Mouse (Mus musculus): ENCODE results near the gene Rgma. TPM values are rescaled to one million over a fixed set of nuclear protein-coding genes. Genes with fewer than 3 reads are reported as not detected.
A peak's percentile ranks its signal among the peaks of the same experiment; 100 is the strongest.

Rgma gene
- polyA plus RNA-seq, 1 experiment from 2014 or later, result 42.3 TPM

DNA sequence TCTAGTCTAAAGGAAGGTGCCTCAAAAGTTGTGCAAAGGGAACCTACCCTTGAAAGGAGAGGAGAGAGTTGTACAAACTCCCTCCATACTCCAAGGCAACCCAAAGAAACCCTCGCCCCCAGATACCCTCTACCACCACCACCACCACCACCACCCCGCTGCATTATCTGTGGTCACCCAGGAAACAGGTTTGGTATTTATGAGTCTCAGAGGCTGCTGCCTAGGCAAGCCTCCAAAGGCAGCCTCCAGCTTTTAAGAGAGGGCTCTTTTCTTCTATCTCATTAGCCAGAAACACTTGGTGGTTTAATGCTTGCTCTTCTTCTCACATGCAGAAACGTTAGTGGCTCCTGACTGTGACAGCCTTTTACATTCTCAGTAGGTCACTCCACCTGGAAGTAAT, 31.5 kb upstream of the Rgma start:
- Histone ChIP-seq H3K4me3 (replicated peaks) (no peak overlapping the region), H3K27me3 (no peaks in the 10 kb centered on the region), H3K4me1 (peaks cover 14% of the 10 kb centered on the region), H3K4me2 (no peak overlapping the region), H3K9me3 (no peaks in the 10 kb centered on the region), H3K36me3 (replicated peaks) (no peaks in the 10 kb centered on the region), H3K27ac (peak overlapping the region; percentile 25; the same call in 1 of the 2 replicates), H3K9ac (no peak overlapping the region)
- no peak for ATAC-seq (ENCODE audit: low FRiP score)
- WGBS, result 25% methylated on average over 3 of the region's 3 CpGs

DNA sequence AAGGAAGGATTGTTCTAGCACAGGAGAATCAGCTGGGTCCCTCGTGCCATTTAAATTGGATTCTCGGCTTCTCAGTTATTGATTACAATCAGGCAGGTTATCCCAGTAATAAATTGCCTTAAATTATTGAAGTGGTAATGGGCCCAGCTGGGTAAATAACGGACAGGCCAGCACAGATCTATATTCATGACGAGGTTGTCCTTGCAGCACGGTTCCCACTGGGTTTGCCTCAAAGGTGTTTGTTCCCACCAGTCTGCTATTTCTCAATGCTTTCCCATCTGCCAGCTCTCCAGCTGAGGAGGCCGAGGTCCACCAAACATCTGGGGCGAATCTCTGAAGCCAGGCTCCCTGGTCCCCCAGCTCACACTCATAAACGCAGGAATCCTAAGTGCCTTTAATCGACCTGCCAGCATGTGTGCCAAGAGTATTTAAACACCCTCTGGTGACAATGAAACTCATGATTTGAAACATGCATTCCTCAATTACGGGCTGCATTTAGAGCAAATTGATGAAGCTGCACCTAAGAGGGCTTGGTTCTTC, 26.7 kb upstream of the Rgma start:
- H3K9me3 ChIP-seq, result no peaks in the 10 kb centered on the region
- no peaks in the 10 kb centered on the region for H3K27me3 ChIP-seq
- no peaks in the 10 kb centered on the region for H3K36me3 ChIP-seq (replicated peaks)
- peaks cover 29% of the 10 kb centered on the region for H3K4me1 ChIP-seq
- ATAC-seq (ENCODE audit: low FRiP score), result no peak; the same call in 1 of the 2 replicates
- WGBS, result 60% methylated on average over 10 of the region's 10 CpGs
- H3K9ac ChIP-seq, result no peak overlapping the region
- no peak overlapping the region for H3K27ac ChIP-seq
- no peak overlapping the region for H3K4me2 ChIP-seq
- H3K4me3 ChIP-seq (replicated peaks), result no peak overlapping the region

DNA sequence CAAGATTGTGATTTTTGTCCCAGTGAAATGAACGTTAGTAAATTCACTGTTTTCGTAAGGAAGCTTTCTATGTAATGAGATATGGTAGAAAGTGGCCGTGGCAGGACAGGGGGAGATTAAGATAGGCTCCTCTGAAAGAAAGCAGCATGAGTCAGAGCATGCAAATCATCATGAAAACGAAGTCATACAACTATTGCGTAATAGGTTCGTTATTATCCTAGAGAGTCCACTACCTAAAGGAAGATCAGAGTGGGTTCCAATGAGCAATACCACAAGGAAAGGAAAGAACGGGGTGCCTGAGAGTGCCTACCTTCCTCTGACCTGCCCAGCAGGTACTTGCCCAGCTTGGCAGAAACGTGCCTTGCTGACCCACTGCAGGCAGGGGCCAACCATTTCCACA, 26.2 kb upstream of the Rgma start:
- no peak for ATAC-seq (ENCODE audit: low FRiP score)
- H3K27ac ChIP-seq, result no peak overlapping the region
- H3K36me3 ChIP-seq (replicated peaks), result no peaks in the 10 kb centered on the region
- H3K9ac ChIP-seq, result no peak overlapping the region
- no peak overlapping the region for H3K4me2 ChIP-seq
- 75% methylated on average over 8 of the region's 8 CpGs for WGBS
- no peak overlapping the region for H3K4me3 ChIP-seq (replicated peaks)
- peaks cover 29% of the 10 kb centered on the region for H3K4me1 ChIP-seq
- H3K27me3 ChIP-seq, result no peaks in the 10 kb centered on the region
- no peaks in the 10 kb centered on the region for H3K9me3 ChIP-seq

DNA sequence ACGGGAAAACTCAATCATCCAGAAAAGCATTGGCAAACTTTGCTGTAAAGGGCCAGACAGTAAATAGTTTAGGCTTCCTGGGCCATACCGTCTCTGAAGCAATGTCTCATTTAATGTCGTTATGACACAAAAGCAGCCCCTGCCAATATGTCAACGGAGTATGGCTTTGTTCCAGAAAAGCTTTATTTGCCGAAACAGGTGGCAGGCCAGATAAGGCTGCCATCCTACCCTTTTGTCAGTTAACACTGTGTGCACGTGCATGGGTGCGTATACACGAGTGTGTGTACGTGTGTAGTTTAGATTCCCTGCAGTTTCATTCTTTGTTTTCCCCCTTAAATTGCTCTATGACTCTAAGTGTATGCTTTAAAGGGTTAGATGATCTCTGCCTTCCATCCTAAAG, 20.1 kb upstream of the Rgma start:
- ATAC-seq (ENCODE audit: low FRiP score), result no peak
- H3K36me3 ChIP-seq (replicated peaks), result no peaks in the 10 kb centered on the region
- no peaks in the 10 kb centered on the region; the same call in none of the 2 replicates for H3K27me3 ChIP-seq
- no peak overlapping the region for H3K9ac ChIP-seq
- H3K9me3 ChIP-seq, result no peaks in the 10 kb centered on the region
- H3K4me2 ChIP-seq, result no peak overlapping the region
- H3K4me1 ChIP-seq, result peaks cover 31% of the 10 kb centered on the region
- H3K27ac ChIP-seq, result 0 out of 2 replicates have a peak overlapping the region, but pooled peaks have one; percentile 25
- H3K4me3 ChIP-seq (replicated peaks), result no peak overlapping the region
- WGBS, result 56% methylated on average over 9 of the region's 9 CpGs

DNA sequence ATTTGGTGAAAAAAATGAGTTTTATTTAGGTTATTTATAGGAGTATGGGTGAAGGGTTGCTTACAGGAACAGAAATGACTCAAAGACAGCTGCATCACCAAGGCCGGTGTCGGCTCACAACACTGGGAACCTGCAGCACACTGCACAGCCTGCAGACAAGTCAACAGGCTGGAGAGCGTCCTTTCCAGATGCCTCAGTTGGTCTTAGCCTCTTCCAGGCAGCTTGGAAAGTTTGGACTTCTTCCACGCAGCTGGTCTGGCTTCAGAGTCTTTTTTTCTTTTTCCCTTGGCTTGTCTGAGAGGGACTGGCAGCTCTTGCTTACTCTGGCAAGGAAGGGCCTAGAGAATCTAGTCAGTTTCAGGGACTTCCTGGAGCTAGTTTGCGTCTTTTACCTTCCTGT, 18.4 kb upstream of the Rgma start:
- ATAC-seq (ENCODE audit: low FRiP score), result no peak
- H3K36me3 ChIP-seq (replicated peaks), result no peaks in the 10 kb centered on the region

DNA sequence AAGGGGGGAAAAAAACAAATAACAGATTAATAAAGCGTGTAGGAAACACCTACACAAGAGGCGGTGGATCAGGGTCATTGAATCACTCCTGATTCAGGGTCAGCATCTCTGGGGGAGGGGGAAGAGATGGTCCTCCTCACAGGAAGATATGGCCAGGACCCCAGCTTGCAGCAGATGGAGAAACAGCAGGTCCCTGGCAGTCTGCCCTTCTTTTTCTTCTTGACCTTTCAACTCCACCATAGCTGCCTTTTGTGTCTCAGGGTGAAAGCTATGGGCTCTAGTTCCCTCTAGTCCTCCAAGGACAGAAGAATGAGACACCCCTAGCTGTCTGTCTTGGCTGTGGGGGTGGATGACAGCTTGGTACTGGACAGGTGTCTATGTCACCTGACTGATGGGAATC, 17.7 kb upstream of the Rgma start:
- no peak for ATAC-seq (ENCODE audit: low FRiP score)
- WGBS, result 96% methylated on average over 2 of the region's 2 CpGs
- Histone ChIP-seq H3K27me3 (no peaks in the 10 kb centered on the region; the same call in none of the 2 replicates), H3K9me3 (no peaks in the 10 kb centered on the region), H3K27ac (no peak overlapping the region), H3K4me2 (no peak overlapping the region), H3K4me3 (replicated peaks) (no peak overlapping the region), H3K36me3 (replicated peaks) (no peaks in the 10 kb centered on the region), H3K9ac (no peak overlapping the region), H3K4me1 (peaks cover 37% of the 10 kb centered on the region)

More for the DNA sequence above, 18.4 kb upstream of the Rgma start:
- Histone ChIP-seq H3K4me1 (peaks cover 38% of the 10 kb centered on the region), H3K27me3 (no peaks in the 10 kb centered on the region; the same call in none of the 2 replicates), H3K4me2 (no peak overlapping the region), H3K9ac (no peak overlapping the region), H3K4me3 (replicated peaks) (no peak overlapping the region), H3K9me3 (no peaks in the 10 kb centered on the region), H3K27ac (no peak overlapping the region)
- WGBS, result 93% methylated on average over 5 of the region's 5 CpGs

DNA sequence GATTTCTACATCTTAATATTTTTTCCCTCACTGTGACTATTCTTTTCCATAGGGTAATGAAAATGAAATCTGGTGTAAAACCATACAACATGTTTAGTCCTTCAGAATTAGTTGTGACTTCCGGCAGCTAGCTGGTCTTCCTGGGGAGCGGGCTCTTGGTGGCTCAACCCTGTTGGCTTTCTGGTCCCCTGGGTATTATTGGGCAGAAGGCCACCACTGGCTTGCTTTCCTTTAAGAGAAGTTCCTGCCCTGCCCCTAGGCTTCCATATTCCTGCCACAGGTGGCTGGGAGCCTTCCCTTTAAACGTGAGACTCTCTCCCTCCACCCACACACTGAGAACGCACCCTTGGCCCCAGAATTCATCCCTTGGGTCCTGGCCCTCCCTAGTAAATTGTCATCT, 9.8 kb upstream of the Rgma start:
- no peak overlapping the region for H3K4me2 ChIP-seq
- H3K27ac ChIP-seq, result no peak overlapping the region
- no peak overlapping the region for H3K9ac ChIP-seq
- no peak overlapping the region for H3K4me3 ChIP-seq (replicated peaks)
- H3K27me3 ChIP-seq, result 0 out of 2 replicates have a peak, but pooled peaks cover 6% of the 10 kb centered on the region
- H3K9me3 ChIP-seq, result no peaks in the 10 kb centered on the region
- H3K36me3 ChIP-seq (replicated peaks), result 0 out of 2 replicates have a peak, but pooled peaks cover 4% of the 10 kb centered on the region
- ATAC-seq (ENCODE audit: low FRiP score), result no peak
- WGBS, result 79% methylated on average over 4 of the region's 4 CpGs
- peaks cover 13% of the 10 kb centered on the region for H3K4me1 ChIP-seq

DNA sequence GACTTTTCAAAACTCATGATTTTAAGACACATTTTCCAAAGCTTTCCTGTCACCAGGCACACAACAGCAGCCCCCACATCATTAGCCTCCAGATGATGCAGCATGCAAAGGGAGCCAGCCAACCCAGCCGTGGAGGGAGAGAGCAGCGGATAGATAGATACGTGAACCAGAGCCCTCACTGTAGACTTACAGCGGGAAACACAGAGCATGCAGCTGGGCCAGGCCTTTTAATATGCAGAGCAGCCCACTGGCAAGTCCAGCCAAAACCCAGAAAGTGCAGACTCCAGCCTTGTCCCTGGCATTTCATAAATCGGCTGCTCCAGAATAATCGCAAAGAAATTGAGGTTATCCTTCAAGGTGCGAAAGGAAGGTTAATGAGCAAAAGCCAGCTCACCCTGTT, 9.3 kb upstream of the Rgma start:
- Histone ChIP-seq H3K27ac (0 out of 2 replicates have a peak overlapping the region, but pooled peaks have one; percentile 13), H3K4me3 (replicated peaks) (no peak overlapping the region), H3K9me3 (no peaks in the 10 kb centered on the region), H3K36me3 (replicated peaks) (0 out of 2 replicates have a peak, but pooled peaks cover 4% of the 10 kb centered on the region), H3K4me1 (peaks cover 9% of the 10 kb centered on the region), H3K9ac (no peak overlapping the region), H3K4me2 (no peak overlapping the region), H3K27me3 (0 out of 2 replicates have a peak, but pooled peaks cover 6% of the 10 kb centered on the region)
- ATAC-seq (ENCODE audit: low FRiP score), result no peak
- 59% methylated on average over 7 of the region's 7 CpGs for WGBS

DNA sequence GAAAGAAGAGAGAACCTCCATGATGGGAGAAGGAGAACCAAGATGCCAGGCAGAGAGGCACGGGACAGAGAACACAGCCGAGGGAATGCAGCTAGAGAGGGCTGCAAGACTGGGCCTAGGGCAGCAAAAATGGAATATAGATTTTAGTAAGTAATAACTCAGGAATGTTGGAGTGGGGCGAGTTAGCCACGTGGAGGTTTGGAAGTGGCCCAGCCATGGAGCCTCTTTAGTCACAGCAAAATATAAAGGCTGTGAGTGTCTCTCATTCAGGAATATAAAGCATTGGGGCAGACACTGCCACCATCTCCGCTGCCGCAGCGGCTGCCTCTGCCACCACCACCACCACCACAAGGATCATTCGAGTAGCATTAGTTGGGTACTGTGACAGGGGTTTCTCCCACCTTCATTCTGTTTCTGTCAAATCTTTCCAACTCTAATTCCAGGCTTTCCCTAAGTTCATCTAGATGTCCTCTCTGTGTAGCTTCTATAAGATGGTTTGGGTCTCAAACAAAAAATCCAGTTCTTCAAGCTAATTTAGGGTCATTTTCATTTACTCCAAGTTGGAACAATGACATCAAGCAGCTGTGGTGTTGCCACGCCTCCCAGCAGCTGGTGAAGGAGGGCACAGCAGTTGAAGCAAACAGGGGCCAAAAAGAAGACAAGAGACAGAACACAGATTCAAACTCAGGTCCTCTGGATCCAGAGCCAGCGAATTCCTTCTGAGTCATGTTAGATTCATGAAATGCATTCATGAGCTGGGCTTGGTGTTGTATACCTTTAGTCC, 7.4 kb upstream of the Rgma start:
- Histone ChIP-seq H3K9ac (no peak overlapping the region), H3K9me3 (no peaks in the 10 kb centered on the region), H3K4me2 (no peak overlapping the region), H3K4me3 (replicated peaks) (no peak overlapping the region), H3K27me3 (peaks cover 25% of the 10 kb centered on the region), H3K4me1 (peaks cover 22% of the 10 kb centered on the region), H3K27ac (no peak overlapping the region), H3K36me3 (replicated peaks) (0 out of 2 replicates have a peak, but pooled peaks cover 4% of the 10 kb centered on the region)
- WGBS, result 93% methylated on average over 10 of the region's 10 CpGs
- ATAC-seq (ENCODE audit: low FRiP score), result no peak

DNA sequence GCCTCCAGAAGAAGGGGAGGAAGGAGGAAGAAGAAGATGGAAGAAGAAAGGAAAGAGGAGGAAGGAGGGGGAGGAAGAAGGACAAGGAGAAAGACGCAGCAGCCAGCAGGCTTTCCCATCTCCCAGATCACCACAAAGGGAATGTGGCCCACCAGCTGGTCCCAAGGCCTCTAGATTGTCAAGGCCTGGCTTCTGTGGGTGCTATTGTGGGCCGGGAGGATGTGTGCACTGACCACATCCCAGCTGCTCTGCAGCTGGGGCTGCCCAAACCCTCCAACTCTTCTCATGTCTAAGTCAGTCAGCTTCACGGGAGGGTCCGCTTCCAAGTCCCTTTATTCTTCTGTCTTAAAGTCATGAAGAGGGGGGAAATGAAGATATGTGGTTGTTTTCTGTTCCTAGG, 5.3 kb upstream of the Rgma start:
- ATAC-seq (ENCODE audit: low FRiP score), result no peak
- H3K27me3 ChIP-seq, result peaks cover 33% of the 10 kb centered on the region
- no peaks in the 10 kb centered on the region for H3K9me3 ChIP-seq
- H3K4me1 ChIP-seq, result peaks cover 42% of the 10 kb centered on the region
- H3K4me3 ChIP-seq (replicated peaks), result no peak overlapping the region
- 81% methylated on average over 4 of the region's 4 CpGs for WGBS
- H3K36me3 ChIP-seq (replicated peaks), result 0 out of 2 replicates have a peak, but pooled peaks cover 4% of the 10 kb centered on the region
- H3K27ac ChIP-seq, result no peak overlapping the region
- no peak overlapping the region for H3K9ac ChIP-seq
- no peak overlapping the region for H3K4me2 ChIP-seq

DNA sequence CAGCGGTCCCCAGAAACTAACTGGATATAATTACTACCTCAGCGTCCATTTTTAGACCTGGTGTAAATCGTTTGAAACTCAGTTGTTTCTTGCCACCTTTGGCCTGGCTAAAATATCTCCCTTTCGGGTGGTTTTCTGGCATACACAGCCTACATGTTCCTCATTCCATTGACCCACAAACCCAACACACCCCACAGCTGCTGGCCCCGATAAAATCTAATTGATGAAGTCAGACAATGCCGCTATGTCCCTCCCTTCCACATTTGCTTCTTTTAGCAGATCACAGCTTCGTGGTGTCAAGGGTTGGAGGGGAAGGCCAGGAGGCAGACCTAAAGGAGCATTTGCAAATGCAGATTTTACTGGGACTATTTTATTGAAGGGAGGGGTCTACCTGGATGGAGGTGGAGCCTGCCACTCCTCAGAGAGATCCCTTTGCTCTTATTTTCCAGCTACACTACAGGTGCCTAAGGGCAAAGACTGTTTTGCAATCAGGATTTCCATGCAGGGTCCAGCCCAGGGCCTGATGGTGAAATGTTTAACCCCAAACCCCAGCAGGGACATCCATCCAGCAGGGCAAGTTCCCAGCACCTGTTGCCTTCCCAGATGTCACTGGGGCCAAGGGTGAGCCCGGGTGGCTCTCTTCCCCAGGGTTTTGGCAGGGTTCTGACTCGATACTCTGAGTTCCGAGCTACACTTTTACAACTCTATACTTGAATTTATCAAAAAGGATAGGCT, 3.6 kb upstream of the Rgma start:
- Histone ChIP-seq H3K9ac (no peak overlapping the region; the same call in 1 of the 2 replicates), H3K27me3 (peaks cover 33% of the 10 kb centered on the region), H3K27ac (no peak overlapping the region), H3K4me1 (peaks cover 33% of the 10 kb centered on the region), H3K36me3 (replicated peaks) (0 out of 2 replicates have a peak, but pooled peaks cover 4% of the 10 kb centered on the region), H3K4me3 (replicated peaks) (peak overlapping the region; percentile 33), H3K4me2 (peak overlapping the region; percentile 61), H3K9me3 (no peaks in the 10 kb centered on the region)
- WGBS, result 60% methylated on average over 10 of the region's 10 CpGs
- no peak for ATAC-seq (ENCODE audit: low FRiP score)

DNA sequence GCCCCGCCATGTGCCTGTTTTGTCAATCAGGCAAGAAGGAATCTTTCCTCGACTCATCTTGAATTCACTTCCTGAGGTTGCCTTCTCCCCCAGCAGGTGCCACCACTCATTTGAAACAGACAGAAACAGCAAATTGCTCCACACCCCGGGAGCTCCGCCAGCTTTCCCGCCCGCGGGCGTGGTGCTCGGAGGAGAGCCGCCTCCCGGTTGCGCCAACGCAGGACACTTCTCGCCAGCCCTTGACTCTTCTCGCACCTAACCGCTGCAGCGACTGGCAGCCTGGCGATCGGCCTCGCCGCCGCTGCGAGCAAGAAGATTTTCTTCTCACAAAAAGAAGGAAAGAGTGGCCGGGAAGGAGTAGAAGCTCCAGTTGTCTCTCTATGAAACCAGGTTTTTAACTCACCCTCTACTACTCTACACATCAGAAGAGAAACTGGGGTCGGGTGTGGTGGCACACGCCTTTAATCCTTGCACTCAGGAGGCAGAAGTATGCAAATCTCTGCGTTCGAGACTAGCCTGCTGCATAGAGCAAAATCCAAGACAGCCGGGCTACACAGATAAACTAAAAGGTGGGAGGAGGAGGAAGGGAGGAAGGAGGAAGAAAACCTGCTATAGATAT, 2.8 kb upstream of the Rgma start:
- Histone ChIP-seq H3K4me2 (peak overlapping the region; percentile 61), H3K36me3 (replicated peaks) (0 out of 2 replicates have a peak, but pooled peaks cover 4% of the 10 kb centered on the region), H3K9ac (peak overlapping the region; percentile 50), H3K9me3 (no peaks in the 10 kb centered on the region), H3K27me3 (peaks cover 33% of the 10 kb centered on the region), H3K4me3 (replicated peaks) (peak overlapping the region; percentile 33), H3K27ac (no peak overlapping the region), H3K4me1 (peaks cover 33% of the 10 kb centered on the region)
- 2% methylated on average over 29 of the region's 29 CpGs for WGBS
- no peak for ATAC-seq (ENCODE audit: low FRiP score)
